Mouse (Mus musculus) heart, adult 2 months (tissue): ENCODE measurements around the gene Csf2rb2.

ENCODE experiments used
- EP300 ChIP-seq: fragments of 200-500 bp; IDR thresholded peaks from 2 replicates; pipeline ENCODE4 v1.6.1; 2011; ENCODE audit warnings: low read depth, low read length, control low read depth; ENCODE audit not compliant: insufficient read depth
- POLR2A ChIP-seq: fragments of 200-500 bp; IDR thresholded peaks from 2 replicates; pipeline ENCODE4 v1.6.1; 2011; ENCODE audit warnings: mild to moderate bottlenecking, low read depth, low read length, control low read depth; ENCODE audit not compliant: insufficient read depth

DNA sequence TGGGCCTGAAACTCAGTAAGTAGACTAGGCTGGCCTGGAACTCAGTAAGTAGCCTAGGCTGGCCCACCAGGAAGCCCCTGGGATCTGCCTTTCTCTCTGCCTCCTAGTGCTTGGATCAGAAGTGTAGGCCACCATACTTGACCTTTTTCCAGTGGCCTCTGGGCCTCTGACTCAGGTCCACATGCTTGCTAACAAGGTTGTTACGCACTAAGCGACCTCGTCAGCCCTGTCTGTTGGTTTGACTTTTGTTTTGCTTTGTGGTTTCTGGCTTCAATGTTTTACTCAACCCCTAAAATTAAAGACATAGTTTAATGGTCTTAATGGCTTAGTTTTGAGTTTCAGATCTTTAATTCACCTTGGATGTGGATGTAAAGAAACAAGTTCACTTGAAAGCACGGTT, 25.2 kb upstream of the Csf2rb2 start:
- no peak for TF ChIP-seq POLR2A
- no peak for TF ChIP-seq EP300
